Mouse (Mus musculus): ENCODE results near the gene Rbfox3. TPM values are rescaled to one million over a fixed set of nuclear protein-coding genes. Genes with fewer than 3 reads are reported as not detected.
"Not testable (repeated sequence)": the region's sequence is repeated elsewhere in the genome, so short reads cannot be mapped to it uniquely, and the experiment has no call there.

The Rbfox3 gene
- polyA plus RNA-seq, 1 experiment from 2014 or later = not detected

DNA sequence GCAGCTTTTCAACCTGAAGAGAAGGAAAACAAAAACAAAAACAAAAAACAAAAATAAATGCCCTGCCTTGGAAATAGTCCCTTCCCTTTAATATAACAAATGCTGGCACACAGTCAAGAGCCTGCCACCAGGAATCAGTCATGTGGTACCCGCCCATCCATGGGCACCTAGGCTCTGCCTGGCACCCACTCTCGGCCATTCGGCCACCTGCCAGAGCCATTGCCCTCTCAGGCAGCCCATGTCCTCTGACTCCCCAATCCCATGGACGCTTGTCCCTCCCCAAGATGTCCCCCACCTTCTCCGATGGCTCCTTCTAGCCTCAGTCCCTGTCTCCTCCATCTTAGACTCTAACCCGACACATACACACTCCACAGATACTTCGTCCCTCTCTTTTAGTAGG is 100.0 kb downstream of the Rbfox3 start:
- ATAC-seq (no peak), DNase-seq (ENCODE audit: low read depth, low spot score) (no peak)
- H3K27me3 ChIP-seq = peaks cover 6% of the 10 kb centered on the region
- ChIA-PET CTCF (no interaction called here), POLR2A (no interaction called here)
- no peak for TF ChIP-seq CTCF (IDR thresholded peaks at IDR 0.05)
- in situ Hi-C loops (cut with MboI; ENCODE audit: low pct_unique_long_range_greater_than_20kb) = no loop called here

DNA sequence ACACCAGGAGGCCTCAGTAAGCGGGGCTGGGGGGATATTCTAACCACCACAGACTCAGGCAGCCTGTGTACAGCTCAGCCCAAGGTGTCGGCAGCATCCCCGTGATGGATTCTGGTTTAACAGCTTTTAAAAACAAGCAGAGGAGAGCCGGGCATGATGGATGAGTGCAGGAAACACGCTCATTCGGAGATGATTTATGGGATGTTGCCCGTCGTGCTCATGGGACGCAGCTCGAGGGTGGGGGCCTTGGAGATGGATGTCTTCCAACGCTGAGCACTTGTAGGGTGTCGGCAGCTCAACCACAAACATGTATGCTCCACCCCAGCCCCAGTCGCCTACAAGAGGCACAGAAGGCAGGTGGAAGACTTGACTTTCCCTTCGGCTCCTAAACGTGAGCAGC is 103.9 kb downstream of the Rbfox3 start:
- in situ Hi-C loops (cut with MboI; ENCODE audit: low pct_unique_long_range_greater_than_20kb) = no loop called here
- DNase-seq (ENCODE audit: low read depth, low spot score) (no peak), ATAC-seq (no peak)
- ChIA-PET CTCF (interaction anchor here (1.3 kb wide), 1 partner anchor 9 kb away, joined by 3 read pairs; no protein-coding TSS in a partner anchor), POLR2A (no interaction called here)
- no peak for TF ChIP-seq CTCF (IDR thresholded peaks at IDR 0.05)
- peaks cover 6% of the 10 kb centered on the region for H3K27me3 ChIP-seq

GRCm38 (mm10) chr11:118794856-118795602 is 116.4 kb downstream of the Rbfox3 start:
- no peaks in the 10 kb centered on the region for H3K27me3 ChIP-seq
- CTCF ChIA-PET = no interaction called here
- in situ Hi-C loops (cut with MboI; ENCODE audit: low pct_unique_long_range_greater_than_20kb) = no loop called here
- POLR2A ChIA-PET = interaction anchor here (0.6 kb wide), 1 partner anchor 18 kb away, joined by 3 read pairs; no protein-coding TSS in a partner anchor
- DNase-seq (ENCODE audit: low read depth, low spot score) = no peak
- ATAC-seq = no peak
- no peak for TF ChIP-seq CTCF (IDR thresholded peaks at IDR 0.05)

DNA sequence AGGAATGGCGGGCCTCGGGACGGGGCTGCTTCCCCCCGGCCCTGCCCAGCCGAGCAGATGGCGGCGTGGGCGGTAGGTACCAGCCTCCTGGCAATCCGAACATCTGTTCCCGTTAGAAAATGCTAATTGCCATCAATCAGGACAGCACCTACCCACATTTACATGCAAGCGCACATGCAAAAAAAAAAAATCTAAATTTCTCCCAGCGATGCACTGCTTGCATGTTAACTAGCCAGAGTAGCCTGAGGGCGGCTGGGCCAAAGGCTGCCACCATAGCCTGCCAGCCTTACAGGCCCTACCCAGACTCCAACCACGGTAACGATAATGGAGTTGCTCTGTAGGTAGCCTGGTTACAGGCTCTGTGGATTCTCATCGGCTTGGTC is 117.8 kb downstream of the Rbfox3 start:
- no peak for DNase-seq (ENCODE audit: low read depth, low spot score)
- no peak for TF ChIP-seq CTCF (IDR thresholded peaks at IDR 0.05)
- in situ Hi-C loops (cut with MboI; ENCODE audit: low pct_unique_long_range_greater_than_20kb) = no loop called here
- ChIA-PET CTCF (no interaction called here), POLR2A (no interaction called here)
- H3K27me3 ChIP-seq = no peaks in the 10 kb centered on the region
- no peak for ATAC-seq

DNA sequence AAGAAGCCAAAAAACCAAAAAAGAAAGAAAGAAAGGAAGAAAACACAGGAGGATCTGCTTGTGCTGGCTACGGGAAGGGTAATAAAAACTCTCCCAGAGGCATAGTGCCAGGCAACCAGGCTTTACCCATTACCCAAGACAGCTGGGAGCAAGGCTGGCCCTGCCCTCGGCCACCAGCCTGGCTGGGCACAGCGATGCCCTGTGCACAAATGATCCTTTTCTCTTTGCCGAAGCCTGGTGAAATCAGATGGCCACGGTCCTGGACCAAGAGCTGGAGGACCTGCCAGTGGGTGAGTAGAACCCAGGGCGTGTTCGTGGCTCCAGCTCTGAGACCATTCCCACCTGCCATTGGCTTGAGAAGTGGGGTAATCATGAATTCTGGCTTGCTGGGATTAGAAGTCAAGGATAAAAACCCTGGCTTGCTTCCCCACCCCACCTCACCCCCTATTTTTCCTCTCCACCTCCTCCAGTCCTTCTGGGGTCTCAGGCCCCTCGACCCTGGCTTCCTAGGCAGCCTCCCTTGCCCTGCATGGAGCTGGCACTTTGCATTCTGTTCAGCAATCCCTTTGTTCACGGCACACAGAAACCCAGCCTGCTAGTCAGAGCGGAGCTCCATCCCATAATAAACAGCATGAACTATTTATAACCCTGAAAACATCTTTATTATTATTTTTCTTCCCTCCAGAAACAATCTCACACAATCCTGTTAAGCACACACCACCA is 118.3 kb downstream of the Rbfox3 start:
- no peak for TF ChIP-seq CTCF (IDR thresholded peaks at IDR 0.05)
- H3K27me3 ChIP-seq = no peaks in the 10 kb centered on the region
- DNase-seq (ENCODE audit: low read depth, low spot score) (no peak), ATAC-seq (no peak)
- CTCF ChIA-PET = no interaction called here
- POLR2A ChIA-PET = no interaction called here
- in situ Hi-C loops (cut with MboI; ENCODE audit: low pct_unique_long_range_greater_than_20kb) = no loop called here

GRCm38 (mm10) chr11:118792163-118792915 is 119.1 kb downstream of the Rbfox3 start:
- DNase-seq (ENCODE audit: low read depth, low spot score) = no peak
- in situ Hi-C loops (cut with MboI; ENCODE audit: low pct_unique_long_range_greater_than_20kb) = no loop called here
- TF ChIP-seq CTCF (IDR thresholded peaks at IDR 0.05) = no peak
- ChIA-PET CTCF (no interaction called here), POLR2A (no interaction called here)
- H3K27me3 ChIP-seq = no peaks in the 10 kb centered on the region
- ATAC-seq = no peak

DNA sequence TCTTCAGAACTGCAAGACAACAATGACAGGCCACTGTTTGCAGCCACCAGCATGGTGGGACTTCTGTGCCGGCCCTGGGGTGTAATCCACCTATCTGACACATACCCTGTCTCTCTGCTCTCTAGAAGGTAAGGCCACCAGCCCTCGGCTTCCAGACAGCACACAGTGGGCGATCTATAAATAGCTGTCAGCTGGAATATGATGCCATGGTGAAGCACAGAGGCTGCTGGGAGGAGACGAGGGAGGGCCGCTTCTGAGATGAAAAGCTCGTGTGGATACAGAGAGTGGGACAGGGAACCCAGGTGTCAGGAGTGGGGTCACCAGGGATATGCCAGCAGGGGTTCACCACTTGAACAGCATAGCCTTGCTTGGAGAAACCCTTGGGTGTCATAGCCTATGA is 120.0 kb downstream of the Rbfox3 start:
- ChIA-PET CTCF (interaction anchor here (1.6 kb wide), 1 partner anchor 16 kb away, joined by 3 read pairs; no protein-coding TSS in a partner anchor), POLR2A (no interaction called here)
- ATAC-seq (no peak), DNase-seq (ENCODE audit: low read depth, low spot score) (no peak)
- no peak for TF ChIP-seq CTCF (IDR thresholded peaks at IDR 0.05)
- in situ Hi-C loops (cut with MboI; ENCODE audit: low pct_unique_long_range_greater_than_20kb) = no loop called here
- peaks cover 2% of the 10 kb centered on the region for H3K27me3 ChIP-seq

DNA sequence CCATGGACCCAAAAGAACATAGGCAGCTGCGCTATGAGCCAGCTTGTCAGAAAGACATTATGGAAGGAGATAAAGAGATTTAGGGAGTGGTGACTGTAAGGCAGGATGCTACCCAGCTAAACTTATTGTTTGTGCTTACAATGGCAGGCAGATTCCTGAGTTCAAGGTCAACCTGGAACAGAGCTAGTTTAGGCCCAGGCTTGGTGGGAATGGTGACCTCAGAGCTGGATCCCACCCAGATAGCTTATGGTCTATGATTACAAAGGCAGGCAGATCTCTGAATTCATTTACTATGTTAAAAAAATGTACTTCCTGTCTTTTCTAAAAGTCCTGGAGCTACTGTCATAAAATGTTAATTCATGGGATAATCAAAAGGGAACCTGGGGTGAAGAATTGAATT is 123.3 kb downstream of the Rbfox3 start:
- CTCF ChIA-PET = no interaction called here
- POLR2A ChIA-PET = no interaction called here
- no peak for ATAC-seq
- peaks cover 10% of the 10 kb centered on the region for H3K27me3 ChIP-seq
- no peak for TF ChIP-seq CTCF (IDR thresholded peaks at IDR 0.05)
- no peak for DNase-seq (ENCODE audit: low read depth, low spot score)
- in situ Hi-C loops (cut with MboI; ENCODE audit: low pct_unique_long_range_greater_than_20kb) = no loop called here

- POLR2A ChIA-PET = no interaction called here
- CTCF ChIA-PET = interaction anchor here (0.5 kb wide), 1 partner anchor 44 kb away, joined by 3 read pairs; no protein-coding TSS in a partner anchor
- DNase-seq (ENCODE audit: low read depth, low spot score) (no peak), ATAC-seq (no peak)
- no peak for TF ChIP-seq CTCF (IDR thresholded peaks at IDR 0.05)
- in situ Hi-C loops (cut with MboI; ENCODE audit: low pct_unique_long_range_greater_than_20kb) = no loop called here
- peaks cover 27% of the 10 kb centered on the region for H3K27me3 ChIP-seq
Measured at GRCm38 (mm10) chr11:118782677-118783076, 128.7 kb downstream of the Rbfox3 start.

GRCm38 (mm10) chr11:118775753-118776152 is 135.6 kb downstream of the Rbfox3 start:
- peak; percentile 78 for TF ChIP-seq CTCF (IDR thresholded peaks at IDR 0.05)
- peaks cover 12% of the 10 kb centered on the region for H3K27me3 ChIP-seq
- ATAC-seq (no peak), DNase-seq (ENCODE audit: low read depth, low spot score) (no peak)
- ChIA-PET POLR2A (no interaction called here), CTCF (interaction anchor here (0.8 to 1.6 kb wide), 2 partner anchors 12 to 15 kb away, joined by 3 read pairs; no protein-coding TSS in a partner anchor)
- in situ Hi-C loops (cut with MboI; ENCODE audit: low pct_unique_long_range_greater_than_20kb) = loop anchor here (10.0 kb wide), 1 partner anchor 1069 kb away; no protein-coding TSS in a partner anchor

GRCm38 (mm10) chr11:118774777-118775176 is 136.6 kb downstream of the Rbfox3 start:
- in situ Hi-C loops (cut with MboI; ENCODE audit: low pct_unique_long_range_greater_than_20kb) = loop anchor here (10.0 kb wide), 1 partner anchor 1070 kb away; no protein-coding TSS in a partner anchor
- peaks cover 12% of the 10 kb centered on the region for H3K27me3 ChIP-seq
- DNase-seq (ENCODE audit: low read depth, low spot score); POLR2A ChIA-PET; ATAC-seq: not testable (repeated sequence)
- CTCF ChIA-PET = interaction anchor here (1.6 kb wide), 1 partner anchor 16 kb away, joined by 3 read pairs; no protein-coding TSS in a partner anchor
